Mouse (Mus musculus) midbrain, embryonic 14.5 days (tissue): ENCODE results near the gene Wnt9a. TPM values are rescaled to one million over a fixed set of nuclear protein-coding genes. Genes with fewer than 3 reads are reported as not detected.
A peak's percentile ranks its signal among the peaks of the same experiment; 100 is the strongest.

Experiments used
- ATAC-seq: fragments of 200-750 bp; cut with Nextera tagmentation; 2 replicates; pipeline ENCODE4 v1.8.0; 2017; ENCODE audit warnings: moderate number of reproducible peaks, moderate library complexity; ENCODE audit not compliant: low FRiP score, low TSS enrichment
- DNase-seq: peaks from one replicate; pipeline ENCODE4 v3.0.0-alpha.2; 2015
- H3K27ac ChIP-seq: fragments of 300-500 bp; sonication (generic); replicated peaks from 2 replicates; pipeline ENCODE4 v1.5.1; 2014; ENCODE audit warnings: mild to moderate bottlenecking, low read depth, low read length, moderate library complexity
- H3K27me3 ChIP-seq: fragments of 300-500 bp; sonication (generic); 2 replicates; pipeline ENCODE4 v1.6.1; 2014; ENCODE audit warnings: low read length, control low read depth, mixed read lengths; ENCODE audit not compliant: control insufficient read depth, insufficient read depth
- H3K36me3 ChIP-seq: fragments of 300-500 bp; sonication (generic); 2 replicates; pipeline ENCODE4 v1.6.1; 2014; ENCODE audit warnings: low read length, control low read depth; ENCODE audit not compliant: control insufficient read depth, insufficient read depth
- H3K4me1 ChIP-seq: fragments of 300-500 bp; sonication (generic); 2 replicates; pipeline ENCODE4 v1.6.1; 2014; ENCODE audit warnings: mild to moderate bottlenecking, antibody characterized with exemption, low read length, control low read depth; ENCODE audit not compliant: control insufficient read depth, insufficient read depth
- H3K4me2 ChIP-seq: fragments of 300-500 bp; sonication (generic); 2 replicates; pipeline ENCODE4 v1.6.1; 2014; ENCODE audit warnings: mild to moderate bottlenecking, low read length, moderate library complexity
- H3K4me3 ChIP-seq: fragments of 300-500 bp; sonication (generic); replicated peaks from 2 replicates; pipeline ENCODE4 v1.5.1; 2014; ENCODE audit warnings: low read depth, low read length
- H3K9ac ChIP-seq: fragments of 300-500 bp; sonication (generic); replicated peaks from 2 replicates; pipeline ENCODE4 v1.6.1; 2014; ENCODE audit warnings: mild to moderate bottlenecking, low read length, moderate library complexity
- H3K9me3 ChIP-seq: fragments of 300-500 bp; sonication (generic); 2 replicates; pipeline ENCODE4 v1.6.1; 2016; ENCODE audit warnings: low read length, control low read depth, mixed read lengths; ENCODE audit not compliant: control insufficient read depth
- WGBS: fragments of 180-500 bp; shearing (Covaris S2); extraction: QIAGEN DNeasy Blood & Tissue Kit; methylation state at CpG from one replicate; pipeline ENCODE4 v1.1.7; 2014; 5-methylcytosine and 5-hydroxymethylcytosine counted together
- polyA plus RNA-seq: library from polyadenylated mRNA; unstranded; fragments of >200 nt; fragmentation: Nextera tagmentation; extraction: Ambion mirVana; gene quantifications from 2 replicates; pipeline ENCODE4 v1.2.1, GENCODE M21; 2014

Wnt9a gene
- polyA plus RNA-seq, 1 experiment from 2014 or later = 1.6 TPM

DNA sequence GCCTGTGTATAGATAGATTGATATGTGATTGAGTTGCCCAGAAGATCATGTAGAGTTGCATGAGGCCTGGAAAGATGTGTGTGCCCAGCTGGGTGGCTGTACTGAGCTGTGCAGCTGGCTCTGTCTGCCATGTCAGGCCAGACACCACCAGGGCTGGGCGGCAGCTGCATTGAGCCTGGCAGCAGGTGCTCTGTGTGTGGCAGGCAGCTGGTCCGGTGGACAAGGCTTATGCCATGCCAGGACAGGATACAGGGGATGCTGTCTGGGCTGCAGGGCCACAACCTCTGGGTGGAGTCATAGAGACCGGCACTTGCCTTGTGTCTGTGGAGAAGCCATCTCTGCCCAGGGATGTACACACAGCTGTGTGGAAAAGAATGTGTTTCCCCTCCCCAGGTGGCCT lies 16.3 kb downstream of the Wnt9a start:
- Histone ChIP-seq H3K4me2 (no peak overlapping the region), H3K27ac (no peak overlapping the region), H3K27me3 (no peaks in the 10 kb centered on the region), H3K4me1 (no peaks in the 10 kb centered on the region), H3K9me3 (no peaks in the 10 kb centered on the region), H3K4me3 (no peak overlapping the region), H3K36me3 (no peaks in the 10 kb centered on the region), H3K9ac (no peak overlapping the region)
- WGBS = 73% methylated on average over 3 of the region's 3 CpGs
- no peak for DNase-seq
- ATAC-seq = no peak

DNA sequence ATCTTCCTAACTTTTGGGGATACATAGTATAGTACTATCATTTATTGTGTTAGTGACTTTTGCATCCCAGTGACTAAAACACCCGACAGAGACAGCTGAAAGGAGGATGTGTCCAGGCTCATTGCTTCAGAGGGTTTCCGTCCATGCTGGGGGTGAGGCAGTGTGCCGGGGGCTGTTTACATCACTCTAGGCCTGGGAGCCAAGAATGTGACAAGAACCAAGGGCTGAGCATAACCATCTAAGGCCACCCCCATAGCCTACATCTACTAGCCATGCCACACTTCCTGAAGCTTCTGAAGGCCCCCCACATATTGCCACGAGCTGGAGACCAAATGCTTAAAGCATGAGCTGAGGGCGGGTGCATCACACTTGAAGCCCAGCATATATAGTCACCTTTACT lies 18.0 kb downstream of the Wnt9a start:
- Histone ChIP-seq H3K27me3 (0 out of 2 replicates have a peak, but pooled peaks cover 4% of the 10 kb centered on the region), H3K9ac (no peak overlapping the region), H3K9me3 (no peaks in the 10 kb centered on the region), H3K4me3 (no peak overlapping the region), H3K27ac (no peak overlapping the region), H3K36me3 (no peaks in the 10 kb centered on the region), H3K4me2 (no peak overlapping the region), H3K4me1 (0 out of 2 replicates have a peak, but pooled peaks cover 7% of the 10 kb centered on the region)
- WGBS = 82% methylated on average over 5 of the region's 5 CpGs
- ATAC-seq = no peak
- DNase-seq = no peak

DNA sequence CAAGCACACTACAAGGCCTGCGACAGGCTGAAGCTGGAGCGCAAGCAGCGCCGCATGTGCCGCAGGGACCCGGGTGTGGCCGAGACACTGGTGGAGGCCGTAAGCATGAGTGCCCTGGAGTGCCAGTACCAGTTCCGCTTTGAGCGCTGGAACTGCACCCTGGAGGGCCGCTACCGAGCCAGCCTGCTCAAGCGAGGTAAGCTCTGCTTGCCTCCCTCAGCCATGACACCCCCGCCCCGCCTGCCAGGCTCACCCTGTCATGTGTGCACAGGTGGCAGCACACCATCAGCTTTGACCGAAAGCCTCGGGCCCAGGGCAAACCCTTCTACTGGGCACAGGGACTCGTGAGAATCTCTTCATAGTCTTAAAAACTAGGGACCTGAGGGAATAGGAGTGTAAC lies 20.9 kb downstream of the Wnt9a start:
- Histone ChIP-seq H3K27ac (no peak overlapping the region), H3K4me3 (no peak overlapping the region), H3K27me3 (0 out of 2 replicates have a peak, but pooled peaks cover 4% of the 10 kb centered on the region), H3K4me2 (no peak overlapping the region), H3K4me1 (0 out of 2 replicates have a peak, but pooled peaks cover 12% of the 10 kb centered on the region), H3K36me3 (no peaks in the 10 kb centered on the region), H3K9me3 (no peaks in the 10 kb centered on the region), H3K9ac (no peak overlapping the region)
- no peak for DNase-seq
- no peak for ATAC-seq
- WGBS = 87% methylated on average over 18 of the region's 18 CpGs

DNA sequence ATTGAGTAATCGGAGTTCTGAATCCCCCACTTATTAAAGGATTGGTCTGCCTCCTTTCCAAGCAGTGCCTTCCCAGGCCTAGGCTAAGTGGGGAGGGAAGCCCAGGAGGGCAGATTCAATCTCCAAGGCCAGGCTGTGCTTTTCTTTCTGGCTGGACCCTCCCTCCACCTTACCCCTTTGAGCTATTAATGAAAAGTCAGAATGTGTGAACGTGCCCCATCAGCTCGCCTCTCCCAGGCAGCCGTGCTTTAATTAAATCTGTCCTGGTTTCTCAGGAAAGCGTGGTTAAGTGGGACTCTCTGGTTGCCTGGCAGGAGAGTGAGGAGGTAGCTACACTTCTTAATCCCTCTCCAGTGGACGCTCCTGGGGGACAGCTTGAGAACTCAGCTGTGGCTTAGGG lies 22.9 kb downstream of the Wnt9a start:
- H3K4me1 ChIP-seq = 0 out of 2 replicates have a peak, but pooled peaks cover 12% of the 10 kb centered on the region
- no peaks in the 10 kb centered on the region for H3K9me3 ChIP-seq
- ATAC-seq (no peak), DNase-seq (peak; percentile 49)
- no peak overlapping the region for H3K9ac ChIP-seq
- H3K4me2 ChIP-seq = no peak overlapping the region
- H3K36me3 ChIP-seq = no peaks in the 10 kb centered on the region
- 7% methylated on average over 6 of the region's 6 CpGs for WGBS
- H3K27me3 ChIP-seq = 0 out of 2 replicates have a peak, but pooled peaks cover 4% of the 10 kb centered on the region
- H3K27ac ChIP-seq = 0 out of 2 replicates have a peak overlapping the region, but pooled peaks have one; percentile 32
- no peak overlapping the region for H3K4me3 ChIP-seq

DNA sequence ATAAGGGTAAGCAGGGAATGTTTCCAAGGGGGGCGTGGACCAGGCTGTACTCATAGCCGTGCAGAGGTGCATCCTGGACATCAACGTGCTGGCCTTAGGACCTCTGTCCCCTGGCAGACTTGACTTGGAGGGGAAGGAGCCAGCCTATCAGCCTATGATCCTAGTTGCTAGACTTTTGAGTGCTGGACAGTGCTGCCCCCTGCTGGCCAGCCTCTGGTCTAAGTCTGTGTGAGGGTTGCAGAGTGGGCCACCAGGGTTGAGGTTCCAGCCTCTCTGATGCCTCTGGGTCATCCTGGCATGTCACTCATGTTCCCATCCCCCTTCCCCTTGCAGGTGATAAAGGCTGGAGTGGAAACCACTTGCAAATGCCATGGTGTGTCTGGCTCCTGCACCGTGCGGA lies 23.8 kb downstream of the Wnt9a start:
- 33% methylated on average over 5 of the region's 5 CpGs for WGBS
- Histone ChIP-seq H3K36me3 (no peaks in the 10 kb centered on the region), H3K27ac (no peak overlapping the region), H3K4me3 (no peak overlapping the region), H3K9ac (no peak overlapping the region), H3K27me3 (0 out of 2 replicates have a peak, but pooled peaks cover 4% of the 10 kb centered on the region), H3K4me1 (0 out of 2 replicates have a peak, but pooled peaks cover 12% of the 10 kb centered on the region), H3K9me3 (no peaks in the 10 kb centered on the region), H3K4me2 (no peak overlapping the region)
- ATAC-seq (0 out of 2 replicates have a peak, but pooled peaks have one; percentile 37), DNase-seq (peak; percentile 78)

DNA sequence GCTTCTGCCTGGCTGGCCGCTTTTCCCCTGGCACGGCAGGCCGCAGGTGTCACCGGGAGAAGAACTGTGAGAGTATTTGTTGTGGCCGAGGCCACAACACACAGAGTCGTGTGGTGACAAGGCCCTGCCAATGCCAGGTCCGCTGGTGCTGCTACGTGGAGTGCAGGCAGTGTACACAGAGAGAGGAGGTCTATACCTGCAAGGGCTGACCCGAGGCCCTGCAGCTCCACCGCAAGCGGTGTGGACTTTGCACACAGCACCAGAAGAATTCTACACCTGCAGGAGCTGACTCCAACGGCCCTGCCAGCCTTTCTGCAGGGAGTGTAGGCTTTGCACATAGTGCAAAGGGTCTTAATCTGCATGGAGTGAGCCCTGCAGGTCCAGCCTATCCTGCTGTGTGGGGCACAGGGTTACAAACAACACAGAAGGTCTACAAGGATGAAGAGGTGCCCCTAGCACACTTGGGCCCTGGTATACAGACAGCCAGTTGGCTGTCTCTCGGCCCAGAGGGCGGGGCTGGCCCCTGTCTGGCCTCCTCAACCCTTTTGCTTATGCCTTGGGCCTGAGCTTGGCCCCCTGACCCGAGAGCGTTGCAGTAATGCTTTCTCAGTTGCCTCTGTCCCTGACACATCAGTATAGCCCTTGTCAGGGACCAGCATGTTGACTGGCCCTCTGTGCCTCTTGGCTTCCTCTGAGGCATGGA lies 24.6 kb downstream of the Wnt9a start:
- no peak overlapping the region for H3K4me3 ChIP-seq
- H3K9ac ChIP-seq = no peak overlapping the region
- no peaks in the 10 kb centered on the region for H3K36me3 ChIP-seq
- H3K27me3 ChIP-seq = 0 out of 2 replicates have a peak, but pooled peaks cover 4% of the 10 kb centered on the region
- DNase-seq (no peak), ATAC-seq (no peak)
- H3K4me1 ChIP-seq = 0 out of 2 replicates have a peak, but pooled peaks cover 12% of the 10 kb centered on the region
- H3K4me2 ChIP-seq = no peak overlapping the region
- no peak overlapping the region for H3K27ac ChIP-seq
- H3K9me3 ChIP-seq = no peaks in the 10 kb centered on the region
- 81% methylated on average over 16 of the region's 16 CpGs for WGBS

DNA sequence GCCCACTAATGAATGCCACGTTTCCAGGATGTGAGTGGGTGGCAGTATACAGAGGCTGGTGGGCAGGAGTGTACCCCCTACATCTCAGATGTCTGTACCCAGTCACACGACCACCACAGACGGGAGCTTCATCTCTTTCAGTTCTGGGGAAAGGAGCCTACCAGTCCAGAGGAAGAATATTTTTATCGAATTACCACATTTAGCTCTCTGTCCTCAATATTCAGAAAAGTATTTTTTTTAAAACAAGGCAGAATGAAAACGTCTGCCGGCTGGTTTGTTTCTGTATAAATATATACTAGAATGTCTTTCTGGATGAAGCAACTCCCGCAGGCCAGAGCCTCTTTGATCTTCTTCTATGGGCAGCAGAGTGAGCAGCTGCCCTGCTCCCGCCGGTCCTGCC lies 26.2 kb downstream of the Wnt9a start:
- DNase-seq (no peak), ATAC-seq (no peak)
- Histone ChIP-seq H3K27me3 (0 out of 2 replicates have a peak, but pooled peaks cover 4% of the 10 kb centered on the region), H3K9ac (no peak overlapping the region), H3K4me2 (no peak overlapping the region), H3K27ac (no peak overlapping the region), H3K36me3 (no peaks in the 10 kb centered on the region), H3K4me3 (no peak overlapping the region), H3K9me3 (no peaks in the 10 kb centered on the region), H3K4me1 (0 out of 2 replicates have a peak, but pooled peaks cover 12% of the 10 kb centered on the region)
- 34% methylated on average over 9 of the region's 9 CpGs for WGBS

DNA sequence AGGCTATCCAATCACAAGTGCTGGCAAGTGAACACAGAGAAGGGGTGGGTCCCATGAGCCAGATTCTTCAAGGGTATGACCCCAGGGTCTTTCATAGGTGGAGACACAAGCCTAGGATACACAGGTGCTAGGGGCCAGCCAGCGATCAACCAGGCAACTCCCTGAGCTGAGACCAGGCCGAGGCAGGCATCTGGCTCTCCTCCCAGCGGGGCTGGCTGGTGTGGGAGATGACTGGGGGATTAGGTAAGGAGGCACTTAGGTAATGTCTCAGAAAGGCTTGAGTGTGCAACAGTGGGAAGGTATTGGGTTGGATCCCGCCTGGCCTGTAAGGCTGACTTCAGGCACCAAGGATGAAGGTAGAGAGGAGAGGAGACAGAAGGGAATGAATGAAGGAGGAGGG lies 28.4 kb downstream of the Wnt9a start:
- Histone ChIP-seq H3K36me3 (no peaks in the 10 kb centered on the region), H3K9me3 (no peaks in the 10 kb centered on the region), H3K27me3 (no peaks in the 10 kb centered on the region), H3K4me3 (no peak overlapping the region), H3K4me2 (no peak overlapping the region), H3K9ac (no peak overlapping the region), H3K4me1 (0 out of 2 replicates have a peak, but pooled peaks cover 2% of the 10 kb centered on the region), H3K27ac (no peak overlapping the region)
- DNase-seq (no peak), ATAC-seq (no peak)
- 85% methylated on average over 4 of the region's 4 CpGs for WGBS

DNA sequence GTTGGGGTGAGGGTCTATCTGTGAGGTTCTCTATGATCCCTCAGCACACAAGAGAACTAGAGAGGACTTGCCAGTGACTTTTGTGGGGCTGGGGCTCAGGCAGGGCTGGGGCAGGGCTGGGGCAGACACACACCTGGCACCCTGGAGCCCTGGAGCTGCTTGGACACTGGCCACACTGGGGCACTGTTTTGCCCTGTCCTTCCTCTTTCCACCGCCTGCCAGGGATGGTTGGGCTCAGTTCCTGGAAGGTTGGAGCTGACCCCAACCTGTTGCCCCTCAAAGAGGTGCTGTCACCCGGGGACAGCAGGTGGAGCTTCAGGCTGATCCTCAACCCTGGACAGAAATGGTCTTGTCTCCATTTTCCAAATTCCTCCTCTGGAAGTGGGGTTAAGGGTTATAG lies 29.2 kb downstream of the Wnt9a start:
- H3K36me3 ChIP-seq = no peaks in the 10 kb centered on the region
- H3K4me2 ChIP-seq = no peak overlapping the region
- no peaks in the 10 kb centered on the region for H3K27me3 ChIP-seq
- ATAC-seq (no peak), DNase-seq (no peak)
- H3K4me1 ChIP-seq = no peaks in the 10 kb centered on the region
- H3K27ac ChIP-seq = no peak overlapping the region
- no peak overlapping the region for H3K4me3 ChIP-seq
- no peak overlapping the region for H3K9ac ChIP-seq
- WGBS = 67% methylated on average over 2 of the region's 2 CpGs
- no peaks in the 10 kb centered on the region for H3K9me3 ChIP-seq
